Mouse (Mus musculus): ENCODE measurements around the gene H1f0. TPM values are rescaled to one million over a fixed set of nuclear protein-coding genes. Genes with fewer than 3 reads are reported as not detected.

Gene H1f0
- polyA plus RNA-seq, 1 experiment: 111 TPM

GRCm38 (mm10) chr15:79040501-79041416 lies 12.5 kb downstream of the H1f0 start:
- Histone ChIP-seq H3K27me3 (ENCODE audit: control insufficient read depth, insufficient read depth, insufficient read length) (peaks cover 44% of the 10 kb centered on the region), H3ac (ENCODE audit: control insufficient read depth, insufficient read length, low read depth) (no peak overlapping the region), H3K79me3 (ENCODE audit: low read depth) (no peaks in the 10 kb centered on the region), H3K36me3 (ENCODE audit: control insufficient read depth, insufficient read depth) (no peaks in the 10 kb centered on the region), H3K79me2 (ENCODE audit: control insufficient read depth, insufficient read depth) (no peaks in the 10 kb centered on the region), H3K4me3 (ENCODE audit: insufficient read depth, poor library complexity, severe bottlenecking) (no peak overlapping the region)
- no peak for TF ChIP-seq MYOD1 (IDR thresholded peaks at IDR 0.05; ENCODE audit: control insufficient read depth, insufficient read length, low read depth)
- TF ChIP-seq MYOG (IDR thresholded peaks at IDR 0.05; ENCODE audit: control insufficient read depth, extremely low read depth, insufficient read length): no peak
- TF ChIP-seq CEBPB (IDR thresholded peaks at IDR 0.05; ENCODE audit: low read depth): no peak
- TF ChIP-seq USF1 (IDR thresholded peaks at IDR 0.05; ENCODE audit: low read depth): no peak
- TF ChIP-seq CTCF (IDR thresholded peaks at IDR 0.05; ENCODE audit: control insufficient read depth, insufficient read depth, insufficient read length): no peak

- no peaks in the 10 kb centered on the region for H3K79me3 ChIP-seq (ENCODE audit: low read depth)
- no peaks in the 10 kb centered on the region for H3K36me3 ChIP-seq (ENCODE audit: control insufficient read depth, insufficient read depth)
- no peak within 1 kb of the TSS for H3ac ChIP-seq (ENCODE audit: control insufficient read depth, insufficient read length, low read depth)
- no peak within 1 kb of the TSS for H3K4me3 ChIP-seq (ENCODE audit: insufficient read depth, poor library complexity, severe bottlenecking)
- peaks cover 45% of the 10 kb centered on the region for H3K27me3 ChIP-seq (ENCODE audit: control insufficient read depth, insufficient read depth, insufficient read length)
- TF ChIP-seq USF1 (IDR thresholded peaks at IDR 0.05; ENCODE audit: low read depth): no peak
- TF ChIP-seq CEBPB (IDR thresholded peaks at IDR 0.05; ENCODE audit: low read depth): no peak
- TF ChIP-seq CTCF (IDR thresholded peaks at IDR 0.05; ENCODE audit: control insufficient read depth, insufficient read depth, insufficient read length): no peak
- no peak for TF ChIP-seq MAX (IDR thresholded peaks at IDR 0.05)
- no peak for TF ChIP-seq MYOD1 (IDR thresholded peaks at IDR 0.05; ENCODE audit: control insufficient read depth, insufficient read length, low read depth)
- no peak for TF ChIP-seq FOSL1 (IDR thresholded peaks at IDR 0.05; ENCODE audit: insufficient read depth, low read length, poor library complexity, severe bottlenecking)
- no peak for TF ChIP-seq MYOG (IDR thresholded peaks at IDR 0.05; ENCODE audit: control insufficient read depth, extremely low read depth, insufficient read length)
- no peaks in the 10 kb centered on the region for H3K79me2 ChIP-seq (ENCODE audit: control insufficient read depth, insufficient read depth)
These were observed 13.3 kb downstream of the H1f0 start, which contains the start of gene Galr3 for GRCm38 (mm10) chr15:79041585-79041984. Gene Galr3, plus strand, starts transcription at chr15:79041885.

GRCm38 (mm10) chr15:79042721-79043491 lies 14.7 kb downstream of the H1f0 start:
- H3ac ChIP-seq (ENCODE audit: control insufficient read depth, insufficient read length, low read depth): no peak overlapping the region
- H3K4me3 ChIP-seq (ENCODE audit: insufficient read depth, poor library complexity, severe bottlenecking): no peak overlapping the region
- H3K27me3 ChIP-seq (ENCODE audit: control insufficient read depth, insufficient read depth, insufficient read length): peaks cover 48% of the 10 kb centered on the region
- H3K79me3 ChIP-seq (ENCODE audit: low read depth): no peaks in the 10 kb centered on the region
- TF ChIP-seq CEBPB (IDR thresholded peaks at IDR 0.05; ENCODE audit: low read depth): no peak
- TF ChIP-seq CTCF (IDR thresholded peaks at IDR 0.05; ENCODE audit: control insufficient read depth, insufficient read depth, insufficient read length): no peak
- TF ChIP-seq MYOD1 (IDR thresholded peaks at IDR 0.05; ENCODE audit: control insufficient read depth, insufficient read length, low read depth): no peak
- no peaks in the 10 kb centered on the region for H3K36me3 ChIP-seq (ENCODE audit: control insufficient read depth, insufficient read depth)
- no peaks in the 10 kb centered on the region for H3K79me2 ChIP-seq (ENCODE audit: control insufficient read depth, insufficient read depth)

GRCm38 (mm10) chr15:79044837-79045236 lies 16.6 kb downstream of the H1f0 start:
- no peaks in the 10 kb centered on the region for H3K36me3 ChIP-seq (ENCODE audit: control insufficient read depth, insufficient read depth)
- no peaks in the 10 kb centered on the region for H3K79me2 ChIP-seq (ENCODE audit: control insufficient read depth, insufficient read depth)
- H3K79me3 ChIP-seq (ENCODE audit: low read depth): no peaks in the 10 kb centered on the region
- H3ac ChIP-seq (ENCODE audit: control insufficient read depth, insufficient read length, low read depth): no peak overlapping the region
- peaks cover 51% of the 10 kb centered on the region for H3K27me3 ChIP-seq (ENCODE audit: control insufficient read depth, insufficient read depth, insufficient read length)
- TF ChIP-seq CEBPB (IDR thresholded peaks at IDR 0.05; ENCODE audit: low read depth): no peak
- TF ChIP-seq USF1 (IDR thresholded peaks at IDR 0.05; ENCODE audit: low read depth): no peak
- peak; percentile 15 for TF ChIP-seq MYOD1 (IDR thresholded peaks at IDR 0.05; ENCODE audit: control insufficient read depth, insufficient read length, low read depth)
- no peak overlapping the region for H3K4me3 ChIP-seq (ENCODE audit: insufficient read depth, poor library complexity, severe bottlenecking)

GRCm38 (mm10) chr15:79048186-79048585 lies 19.9 kb downstream of the H1f0 start:
- Histone ChIP-seq H3K79me3 (ENCODE audit: low read depth) (no peaks in the 10 kb centered on the region), H3K79me2 (ENCODE audit: control insufficient read depth, insufficient read depth) (no peaks in the 10 kb centered on the region)
- TF ChIP-seq MAX (IDR thresholded peaks at IDR 0.05): no peak
- TF ChIP-seq USF1 (IDR thresholded peaks at IDR 0.05; ENCODE audit: low read depth): no peak
- TF ChIP-seq CTCF (IDR thresholded peaks at IDR 0.05; ENCODE audit: control insufficient read depth, insufficient read depth, insufficient read length): no peak
- no peak for TF ChIP-seq MYOD1 (IDR thresholded peaks at IDR 0.05; ENCODE audit: control insufficient read depth, insufficient read length, low read depth)
- no peak for TF ChIP-seq CEBPB (IDR thresholded peaks at IDR 0.05; ENCODE audit: low read depth)
- no peak for TF ChIP-seq MYOG (IDR thresholded peaks at IDR 0.05; ENCODE audit: control insufficient read depth, extremely low read depth, insufficient read length)
- TF ChIP-seq FOSL1 (IDR thresholded peaks at IDR 0.05; ENCODE audit: insufficient read depth, low read length, poor library complexity, severe bottlenecking): no peak

More at GRCm38 (mm10) chr15:79048186-79048585, 19.9 kb downstream of the H1f0 start:
- peaks cover 8% of the 10 kb centered on the region for H3K36me3 ChIP-seq (ENCODE audit: control insufficient read depth, insufficient read depth)
- no peak overlapping the region for H3K4me3 ChIP-seq (ENCODE audit: insufficient read depth, poor library complexity, severe bottlenecking)
- peaks cover 24% of the 10 kb centered on the region for H3K27me3 ChIP-seq (ENCODE audit: control insufficient read depth, insufficient read depth, insufficient read length)
- H3ac ChIP-seq (ENCODE audit: control insufficient read depth, insufficient read length, low read depth): no peak overlapping the region

Measured in C2C12 (cell line).